Mouse (Mus musculus) lung, embryonic 16.5 days (tissue): ENCODE results near the gene Cd84. TPM values are rescaled to one million over a fixed set of nuclear protein-coding genes. Genes with fewer than 3 reads are reported as not detected.
"Not testable (repeated sequence)": the region's sequence is repeated elsewhere in the genome, so short reads cannot be mapped to it uniquely, and the experiment has no call there.

ENCODE experiments used
- ATAC-seq: fragments of 200-750 bp; cut with Nextera tagmentation; 2 replicates; pipeline ENCODE4 v1.8.0; 2017; ENCODE audit warnings: low read depth, mild to moderate bottlenecking, moderate library complexity
- H3K27ac ChIP-seq: fragments of 300-500 bp; sonication (generic); 2 replicates; pipeline ENCODE4 v1.5.1; 2014; ENCODE audit warnings: mild to moderate bottlenecking, control low read depth, low read length
- H3K27me3 ChIP-seq: fragments of 300-500 bp; sonication (generic); 2 replicates; pipeline ENCODE4 v1.6.1; 2014; ENCODE audit warnings: low read depth, low read length, mixed read lengths; ENCODE audit not compliant: control insufficient read depth, insufficient read depth
- H3K36me3 ChIP-seq: fragments of 300-500 bp; sonication (generic); 2 replicates; pipeline ENCODE4 v1.6.1; 2014; ENCODE audit warnings: low read length; ENCODE audit not compliant: control insufficient read depth, insufficient read depth
- H3K4me1 ChIP-seq: fragments of 300-500 bp; sonication (generic); replicated peaks from 2 replicates; pipeline ENCODE4 v1.6.1; 2014; ENCODE audit warnings: low read length, mixed read lengths; ENCODE audit not compliant: control insufficient read depth, insufficient read depth
- H3K4me2 ChIP-seq: fragments of 300-500 bp; sonication (generic); 2 replicates; pipeline ENCODE4 v1.6.1; 2014; ENCODE audit warnings: low read depth, low read length, control low read depth
- H3K4me3 ChIP-seq: fragments of 300-500 bp; sonication (generic); 2 replicates; pipeline ENCODE4 v1.5.1; 2014; ENCODE audit warnings: mild to moderate bottlenecking, low read length, control low read depth
- H3K9ac ChIP-seq: fragments of 300-500 bp; sonication (generic); 2 replicates; pipeline ENCODE4 v1.6.1; 2014; ENCODE audit warnings: low read length, control low read depth
- H3K9me3 ChIP-seq: fragments of 300-500 bp; sonication (generic); 2 replicates; pipeline ENCODE4 v1.6.1; 2016; ENCODE audit warnings: low read length; ENCODE audit not compliant: control insufficient read depth
- WGBS: fragments of 180-500 bp; shearing (Covaris S2); extraction: QIAGEN DNeasy Blood & Tissue Kit; methylation state at CpG from one replicate; pipeline ENCODE4 v1.1.7; 2014; 5-methylcytosine and 5-hydroxymethylcytosine counted together
- polyA plus RNA-seq: library from polyadenylated mRNA; unstranded; fragments of >200 nt; fragmentation: Nextera tagmentation; extraction: Ambion mirVana; gene quantifications from 2 replicates; pipeline ENCODE4 v1.2.1, GENCODE M21; 2015

Gene Cd84
- 2.1 and 3.0 TPM in 2 replicates for polyA plus RNA-seq

DNA sequence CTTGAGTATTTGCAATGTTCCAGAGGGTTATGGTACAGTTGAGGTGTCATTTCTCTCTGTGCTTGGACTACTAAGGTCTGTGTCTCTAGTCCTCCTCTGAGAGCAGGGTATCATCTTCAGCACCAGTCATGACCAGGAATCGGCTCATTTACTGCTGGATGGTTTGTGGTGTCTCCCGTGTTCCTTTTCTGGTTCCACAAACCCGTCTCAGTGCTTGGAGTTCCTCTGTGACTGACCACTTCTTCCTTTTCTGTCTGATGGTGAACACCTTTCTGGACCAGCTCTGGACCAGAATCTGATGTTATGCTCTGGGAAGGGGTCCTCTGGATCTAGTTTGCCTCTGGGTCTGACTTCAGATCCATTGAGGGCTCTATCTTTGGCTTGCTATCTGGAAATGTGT is at the start of gene Cd84:
Cd84 (plus strand) TSS at position 210 of the 400 bp plus-strand sequence.
- Histone ChIP-seq H3K4me2 (no peak within 1 kb of the TSS), H3K27ac (no peak within 1 kb of the TSS), H3K27me3 (no peaks in the 10 kb centered on the region), H3K4me1 (no peaks in the 10 kb centered on the region), H3K9ac (no peak within 1 kb of the TSS), H3K4me3 (no peak within 1 kb of the TSS), H3K36me3 (no peaks in the 10 kb centered on the region), H3K9me3 (no peaks in the 10 kb centered on the region)
- 81% methylated on average over 3 of the region's 3 CpGs for WGBS
- ATAC-seq, result no peak

DNA sequence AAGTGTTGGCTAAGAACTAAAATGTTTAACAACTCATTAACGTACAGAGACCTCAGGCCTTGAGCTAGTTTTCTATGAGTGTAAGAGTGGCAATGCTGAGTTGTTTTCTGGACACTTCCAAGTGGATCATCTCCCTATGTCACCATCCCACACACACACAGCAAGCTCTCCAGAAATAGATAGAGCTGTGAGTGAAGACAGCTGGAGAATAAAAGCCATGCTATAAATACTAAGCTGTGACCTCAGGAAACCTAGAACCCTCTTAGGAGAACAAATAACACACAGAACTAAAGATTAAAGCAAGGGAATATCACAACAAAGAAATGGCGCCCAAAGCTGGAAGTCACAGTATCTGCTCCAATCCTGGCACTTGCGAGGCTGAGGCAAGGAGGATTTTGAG is 48.0 kb upstream of the Cd84 start:
- Histone ChIP-seq H3K4me1 (no peaks in the 10 kb centered on the region), H3K4me2 (no peak overlapping the region), H3K9ac (no peak overlapping the region), H3K4me3 (no peak overlapping the region), H3K27me3 (no peaks in the 10 kb centered on the region), H3K9me3 (peaks cover 4% of the 10 kb centered on the region; the same call in 1 of the 2 replicates), H3K27ac (no peak overlapping the region), H3K36me3 (no peaks in the 10 kb centered on the region)
- WGBS, result 83% methylated on average over 3 of the region's 3 CpGs
- no peak for ATAC-seq

DNA sequence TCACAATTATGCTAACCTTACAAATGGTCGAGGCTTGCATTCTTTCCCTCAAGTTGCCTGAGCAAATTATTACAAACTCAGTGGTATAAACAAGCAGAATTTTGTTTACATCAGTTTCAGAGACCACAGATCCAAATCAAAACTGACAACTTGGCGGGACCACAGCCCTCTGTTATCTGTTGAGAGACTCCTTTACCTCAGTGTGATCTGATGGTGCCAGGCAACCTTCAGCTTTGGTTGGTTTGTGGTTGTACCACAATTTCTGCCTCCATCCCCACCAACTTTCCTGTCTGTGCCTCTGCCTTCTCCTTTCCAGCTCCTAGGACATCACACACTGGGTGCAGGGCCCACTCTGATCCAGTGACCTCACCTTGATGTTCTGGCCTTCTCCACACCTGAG is 43.3 kb upstream of the Cd84 start:
- Histone ChIP-seq H3K4me3 (no peak overlapping the region), H3K9ac (no peak overlapping the region), H3K36me3 (no peaks in the 10 kb centered on the region), H3K27me3 (no peaks in the 10 kb centered on the region), H3K4me1 (no peaks in the 10 kb centered on the region), H3K4me2 (no peak overlapping the region), H3K9me3 (peaks cover 4% of the 10 kb centered on the region; the same call in 1 of the 2 replicates), H3K27ac (no peak overlapping the region)
- no peak for ATAC-seq
- WGBS, result 33% methylated on average over 2 of the region's 2 CpGs

DNA sequence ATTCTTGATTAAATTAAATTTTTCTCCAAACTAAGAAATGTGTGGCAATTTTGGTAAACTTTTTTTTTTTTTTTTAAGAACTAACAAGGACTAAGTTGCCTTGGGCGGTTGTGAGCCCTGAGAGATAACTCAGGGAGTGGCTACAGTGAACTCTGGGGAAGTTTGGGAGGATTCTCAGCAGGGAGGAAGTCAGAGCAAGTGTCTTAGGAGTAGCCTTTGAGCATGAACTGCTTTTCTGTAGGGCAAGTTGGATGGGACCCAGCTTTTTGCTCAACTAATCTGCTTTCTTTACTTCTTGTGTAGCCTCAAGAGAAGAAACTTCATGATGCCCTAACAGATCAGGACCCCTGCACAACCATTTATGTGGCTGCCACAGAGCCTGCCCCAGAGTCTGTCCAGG is 41.7 kb upstream of the Cd84 start:
- no peaks in the 10 kb centered on the region for H3K9me3 ChIP-seq
- H3K4me2 ChIP-seq, result no peak overlapping the region
- no peaks in the 10 kb centered on the region for H3K4me1 ChIP-seq
- H3K4me3 ChIP-seq, result no peak overlapping the region
- no peaks in the 10 kb centered on the region for H3K27me3 ChIP-seq
- H3K9ac ChIP-seq, result no peak overlapping the region
- H3K27ac ChIP-seq, result no peak overlapping the region
- ATAC-seq, result no peak
- H3K36me3 ChIP-seq, result no peaks in the 10 kb centered on the region
- 36% methylated on average over 1 of the region's 1 CpGs for WGBS

DNA sequence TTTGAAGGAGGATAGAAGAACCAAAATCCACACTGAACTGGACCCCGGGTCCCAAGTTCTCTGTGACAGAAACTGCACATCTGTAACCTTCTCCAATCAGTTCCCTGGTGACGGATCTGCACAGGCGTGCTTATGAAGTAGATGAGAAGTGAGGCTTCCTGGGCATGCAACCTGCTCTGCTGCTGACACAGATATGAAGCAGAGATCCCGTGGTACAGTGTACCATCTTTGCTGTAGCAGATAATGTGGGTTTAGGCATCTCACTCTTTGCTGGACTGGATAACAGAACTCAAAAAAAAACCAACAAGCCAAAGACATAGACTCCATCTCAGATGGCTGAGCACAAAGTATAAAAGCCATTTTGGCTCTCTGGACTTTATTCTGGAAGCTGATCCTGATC is 39.8 kb upstream of the Cd84 start:
- H3K4me3 ChIP-seq, result no peak overlapping the region
- ATAC-seq, result no peak
- WGBS, result 71% methylated on average over 4 of the region's 4 CpGs

DNA sequence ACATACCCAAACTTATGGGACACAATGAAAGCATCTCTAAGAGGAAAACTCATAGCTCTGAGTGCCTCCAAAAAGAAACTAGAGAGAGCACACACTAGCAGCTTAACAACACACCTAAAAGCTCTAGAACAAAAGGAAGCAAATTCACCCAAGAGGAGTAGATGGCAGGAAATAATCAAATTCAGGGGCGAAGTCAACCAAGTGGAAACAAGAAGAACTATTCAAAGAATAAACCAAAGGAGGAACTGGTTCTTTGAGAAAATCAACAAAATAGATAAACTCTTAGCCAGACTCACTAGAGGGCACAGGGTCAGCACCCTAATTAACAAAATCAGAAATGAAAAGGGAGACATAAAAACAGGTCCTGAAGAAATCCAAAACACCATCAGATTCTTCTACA is 28.4 kb upstream of the Cd84 start:
- H3K4me2 ChIP-seq, ATAC-seq, H3K4me1 ChIP-seq, H3K36me3 ChIP-seq, H3K9ac ChIP-seq, H3K9me3 ChIP-seq, H3K27ac ChIP-seq, H3K4me3 ChIP-seq, H3K27me3 ChIP-seq: not testable (repeated sequence)
- 62% methylated on average over 1 of the region's 1 CpGs for WGBS

More for the DNA sequence above, 39.8 kb upstream of the Cd84 start:
- Histone ChIP-seq H3K36me3 (no peaks in the 10 kb centered on the region), H3K9ac (no peak overlapping the region), H3K27me3 (no peaks in the 10 kb centered on the region), H3K27ac (no peak overlapping the region), H3K9me3 (no peaks in the 10 kb centered on the region), H3K4me2 (no peak overlapping the region), H3K4me1 (no peaks in the 10 kb centered on the region)

DNA sequence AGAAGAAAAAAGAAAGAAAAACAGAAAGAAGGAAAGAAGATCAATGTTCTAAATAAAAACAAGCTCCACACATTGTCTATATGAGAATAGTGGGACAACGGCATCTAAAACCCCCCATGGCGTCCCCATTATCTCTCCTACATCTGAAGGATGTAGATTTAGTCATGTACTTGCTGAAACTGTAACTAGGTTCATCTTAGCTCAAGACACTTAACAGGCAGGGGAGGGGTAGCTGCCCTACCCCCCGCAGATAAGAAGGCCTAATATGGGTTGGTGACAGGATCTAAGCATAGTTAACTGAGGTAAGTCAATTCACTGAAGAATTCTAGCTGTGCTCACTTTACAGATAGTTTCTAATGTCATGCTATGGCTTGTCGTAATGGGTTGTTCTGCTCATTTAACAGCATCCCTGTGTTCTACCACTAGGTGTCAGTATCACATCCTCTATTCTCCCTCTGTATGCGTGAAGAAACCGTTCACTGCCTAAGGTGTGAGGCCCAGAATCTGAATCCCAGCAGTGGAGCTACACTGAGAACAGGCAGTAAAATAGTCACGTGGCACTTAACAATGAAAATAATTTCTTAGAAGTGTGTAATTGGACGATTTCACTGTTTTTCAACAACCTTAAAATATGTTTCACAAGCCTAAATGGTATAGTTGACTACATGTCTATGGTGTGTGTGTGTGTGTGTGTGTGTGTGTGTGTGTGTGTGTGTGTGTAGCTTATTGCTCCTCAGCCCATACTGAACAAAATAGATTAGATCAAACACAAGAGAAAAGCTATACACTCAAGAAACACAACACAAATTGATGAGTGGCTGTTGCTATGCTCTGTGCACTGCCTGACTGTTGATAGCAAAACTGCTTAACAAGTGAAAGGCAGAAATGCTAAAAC is 23.7 kb upstream of the Cd84 start:
- H3K9me3 ChIP-seq, result no peaks in the 10 kb centered on the region
- no peaks in the 10 kb centered on the region for H3K27me3 ChIP-seq
- H3K27ac ChIP-seq, result no peak overlapping the region
- no peaks in the 10 kb centered on the region for H3K4me1 ChIP-seq
- H3K36me3 ChIP-seq, result no peaks in the 10 kb centered on the region
- H3K9ac ChIP-seq, result no peak overlapping the region
- H3K4me3 ChIP-seq, result no peak overlapping the region
- WGBS, result 9% methylated on average over 8 of the region's 8 CpGs
- no peak overlapping the region for H3K4me2 ChIP-seq
- peak; percentile 81 for ATAC-seq

DNA sequence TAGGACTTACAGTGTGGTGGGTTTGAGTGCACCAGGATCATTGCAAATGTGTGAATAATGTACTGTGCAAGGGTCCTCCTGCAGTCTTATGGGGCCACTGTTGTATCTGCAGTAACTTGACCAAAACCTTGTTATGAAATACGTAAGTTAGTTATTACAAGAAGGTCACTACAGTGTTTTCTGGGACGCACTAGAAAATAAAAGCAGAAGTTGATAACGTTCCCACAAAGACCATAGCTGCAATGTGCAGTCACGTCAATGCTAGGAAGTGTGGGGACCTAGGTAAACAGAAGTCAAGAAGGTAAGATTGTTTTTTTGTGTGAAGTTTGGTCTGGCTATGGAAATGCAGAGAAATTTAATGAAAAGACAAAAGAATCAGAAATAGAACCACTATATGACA is 22.5 kb upstream of the Cd84 start:
- Histone ChIP-seq H3K27ac (no peak overlapping the region), H3K4me3 (no peak overlapping the region), H3K4me2 (no peak overlapping the region), H3K9ac (no peak overlapping the region), H3K9me3 (no peaks in the 10 kb centered on the region), H3K4me1 (no peaks in the 10 kb centered on the region), H3K27me3 (no peaks in the 10 kb centered on the region), H3K36me3 (no peaks in the 10 kb centered on the region)
- 74% methylated on average over 4 of the region's 4 CpGs for WGBS
- ATAC-seq, result no peak

DNA sequence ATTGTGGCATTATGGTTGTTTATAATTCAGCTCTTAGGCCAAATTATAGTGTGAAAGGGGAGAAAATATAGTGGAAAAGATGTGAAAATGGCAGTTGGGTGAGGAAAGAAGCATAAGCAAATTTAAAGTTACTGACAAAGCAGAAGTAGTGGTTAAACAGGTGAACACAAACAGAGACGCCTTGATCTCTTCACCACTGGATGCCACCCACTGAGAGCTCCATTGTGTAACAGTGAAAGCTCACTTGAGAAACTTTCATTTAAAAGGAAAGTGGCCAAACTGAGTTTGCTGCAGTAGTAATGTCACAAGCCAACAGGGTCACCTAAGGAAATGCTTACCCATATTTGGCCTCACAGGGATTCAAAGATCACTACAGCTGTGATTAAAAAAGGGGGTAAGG is 18.2 kb upstream of the Cd84 start:
- no peak overlapping the region for H3K27ac ChIP-seq
- H3K36me3 ChIP-seq, result no peaks in the 10 kb centered on the region
- H3K4me3 ChIP-seq, result no peak overlapping the region
- no peaks in the 10 kb centered on the region for H3K9me3 ChIP-seq
- H3K4me1 ChIP-seq, result no peaks in the 10 kb centered on the region
- 34% methylated on average over 1 of the region's 1 CpGs for WGBS
- no peaks in the 10 kb centered on the region for H3K27me3 ChIP-seq
- no peak for ATAC-seq
- no peak overlapping the region for H3K4me2 ChIP-seq
- no peak overlapping the region for H3K9ac ChIP-seq
